Mouse (Mus musculus): ENCODE results near the gene Tomm7. TPM values are rescaled to one million over a fixed set of nuclear protein-coding genes. Genes with fewer than 3 reads are reported as not detected.

Gene Tomm7
- polyA plus RNA-seq, 1 experiment from 2014 or later: 97.7 TPM

DNA sequence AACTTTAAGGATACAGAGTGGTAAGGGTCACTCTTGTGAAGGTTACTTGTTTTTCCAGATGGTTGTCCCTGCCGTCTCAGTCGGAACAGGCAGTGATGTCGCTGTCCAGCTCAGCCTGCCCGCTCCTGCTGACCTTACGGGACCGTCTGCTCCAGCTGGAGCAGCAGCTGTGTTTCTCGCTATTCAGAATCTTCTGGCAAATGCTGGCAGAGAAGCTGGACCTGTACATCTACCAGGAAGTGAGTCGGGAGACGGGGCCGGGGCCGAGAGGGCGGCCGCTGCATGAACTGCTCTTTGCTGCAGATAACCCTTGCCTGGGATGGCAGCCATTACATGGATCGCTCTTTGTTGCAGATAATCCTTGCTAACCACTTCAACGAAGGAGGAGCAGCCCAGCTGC, 27.3 kb downstream of the Tomm7 start:
- ATAC-seq (no peak), DNase-seq (ENCODE audit: low read depth, low spot score) (no peak)
- TF ChIP-seq CTCF (IDR thresholded peaks at IDR 0.05): no peak
- no peaks in the 10 kb centered on the region for H3K27me3 ChIP-seq
- in situ Hi-C loops (cut with MboI; ENCODE audit: low pct_unique_long_range_greater_than_20kb): no loop called here
- ChIA-PET CTCF (interaction anchor here (1.5 kb wide), 1 partner anchor 11 kb away, joined by 8 read pairs; no protein-coding TSS in a partner anchor), POLR2A (no interaction called here)

DNA sequence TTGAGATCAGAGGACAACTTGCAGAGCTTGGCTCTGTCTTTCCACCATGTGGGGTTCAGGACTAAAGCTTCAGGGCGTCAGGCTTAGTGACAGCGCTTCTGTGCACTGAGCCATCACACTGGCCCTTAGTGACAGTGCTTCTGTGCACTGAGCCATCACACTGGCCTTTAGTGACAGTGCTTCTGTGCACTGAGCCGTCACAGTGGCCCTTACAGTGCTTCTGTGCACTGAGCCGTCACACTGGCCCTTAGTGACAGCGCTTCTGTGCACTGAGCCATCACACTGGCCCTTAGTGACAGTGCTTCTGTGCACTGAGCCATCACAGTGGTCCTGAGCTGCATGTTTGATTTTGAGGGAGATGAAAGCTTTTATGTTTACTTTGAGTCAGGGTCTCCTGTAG, 29.1 kb downstream of the Tomm7 start:
- no peaks in the 10 kb centered on the region for H3K27me3 ChIP-seq
- no peak for DNase-seq (ENCODE audit: low read depth, low spot score)
- TF ChIP-seq CTCF (IDR thresholded peaks at IDR 0.05): no peak
- no peak for ATAC-seq
- ChIA-PET CTCF (interaction anchor here (1.2 kb wide), 1 partner anchor 10 kb away, joined by 3 read pairs; no protein-coding TSS in a partner anchor), POLR2A (no interaction called here)
- in situ Hi-C loops (cut with MboI; ENCODE audit: low pct_unique_long_range_greater_than_20kb): no loop called here

- POLR2A ChIA-PET: no interaction called here
- ATAC-seq (no peak), DNase-seq (ENCODE audit: low read depth, low spot score) (no peak)
- in situ Hi-C loops (cut with MboI; ENCODE audit: low pct_unique_long_range_greater_than_20kb): no loop called here
- H3K27me3 ChIP-seq: no peaks in the 10 kb centered on the region
- TF ChIP-seq CTCF (IDR thresholded peaks at IDR 0.05): no peak
- CTCF ChIA-PET: no interaction called here
Measured at GRCm38 (mm10) chr5:23792726-23793125, 51.2 kb downstream of the Tomm7 start.

- ATAC-seq (no peak), DNase-seq (ENCODE audit: low read depth, low spot score) (no peak)
- ChIA-PET POLR2A (no interaction called here), CTCF (no interaction called here)
- TF ChIP-seq CTCF (IDR thresholded peaks at IDR 0.05): peak; percentile 36
- no peaks in the 10 kb centered on the region for H3K27me3 ChIP-seq
- in situ Hi-C loops (cut with MboI; ENCODE audit: low pct_unique_long_range_greater_than_20kb): no loop called here
Measured at GRCm38 (mm10) chr5:23789078-23789612, 54.8 kb downstream of the Tomm7 start.

Other genes starting within 250 kb of the Tomm7 start
- gene Srpk2, start 159.5 kb downstream of the Tomm7 start, polyA plus RNA-seq (2021): 53.2 TPM
- gene Pus7, start 60.5 kb downstream of the Tomm7 start, polyA plus RNA-seq (2021): 41.9 TPM
- 24.7 TPM for gene Rint1, start 56.5 kb downstream of the Tomm7 start, polyA plus RNA-seq (2021)
- 29.9 TPM for gene Fam126a, start 186.5 kb upstream of the Tomm7 start, polyA plus RNA-seq (2021)

All from Patski (cell line).